Mouse (Mus musculus): ENCODE results near the gene Phc3.

GRCm38 (mm10) chr3:30956327-30956726 is 12.9 kb downstream of the Phc3 start:
- no peak for TF ChIP-seq CTCF (IDR thresholded peaks at IDR 0.05; ENCODE audit: low read depth)
- no peak for TF ChIP-seq EP300 (IDR thresholded peaks at IDR 0.05; ENCODE audit: low read depth)
